Mouse (Mus musculus) spleen, adult 2 months (tissue): Measurements from ENCODE around the gene AU018091. TPM values are rescaled to one million over a fixed set of nuclear protein-coding genes. Genes with fewer than 3 reads are reported as not detected.

Experiments used
- DNase-seq, 2 experiments: peaks; one replicate each; pipeline versions ENCODE4 v3.0.0 to v3.0.0-alpha.2; 2012 to 2021; ENCODE audit warnings: low spot score in 2 of 2, low read depth in 1 of 2
- H3K27ac ChIP-seq: fragments of 200-500 bp; 2 replicates; pipeline ENCODE4 v1.5.1; 2012; ENCODE audit warnings: low read length, inconsistent platforms; ENCODE audit not compliant: insufficient read depth
- H3K27me3 ChIP-seq: fragments of 200-500 bp; 2 replicates; pipeline ENCODE4 v1.6.1; 2012; ENCODE audit warnings: mild to moderate bottlenecking, moderate library complexity, low read length, inconsistent platforms; ENCODE audit not compliant: control insufficient read depth, insufficient read depth
- H3K36me3 ChIP-seq: fragments of 200-500 bp; 2 replicates; pipeline ENCODE4 v1.6.1; 2012; ENCODE audit warnings: mild to moderate bottlenecking, low read length, inconsistent platforms; ENCODE audit not compliant: control insufficient read depth, insufficient read depth
- H3K4me1 ChIP-seq: fragments of 200-500 bp; 2 replicates; pipeline ENCODE4 v1.6.1; 2011; ENCODE audit warnings: inconsistent platforms; ENCODE audit not compliant: control insufficient read depth, insufficient read depth, insufficient read length
- H3K4me3 ChIP-seq: fragments of 200-500 bp; 2 replicates; pipeline ENCODE4 v1.5.1; 2011; ENCODE audit warnings: mild to moderate bottlenecking, inconsistent platforms; ENCODE audit not compliant: insufficient read depth, insufficient read length; ENCODE audit errors: extremely low read depth
- CTCF ChIP-seq: fragments of 200-500 bp; IDR thresholded peaks from 2 replicates; pipeline ENCODE4 v1.5.1; 2011; ENCODE audit warnings: mild to moderate bottlenecking, inconsistent platforms; ENCODE audit not compliant: insufficient read depth, insufficient read length, insufficient replicate concordance; ENCODE audit errors: extremely low read depth
- POLR2A ChIP-seq: fragments of 200-500 bp; IDR thresholded peaks from 2 replicates; pipeline ENCODE4 v1.6.1; 2011; ENCODE audit warnings: low read depth, low read length, inconsistent platforms
- WGBS: fragments of 180-500 bp; shearing (Covaris S2); methylation state at CpG from one replicate; pipeline ENCODE4 v1.1.7; 2018; 5-methylcytosine and 5-hydroxymethylcytosine counted together
- polyA plus RNA-seq: library from polyadenylated mRNA; depleted of rRNA; stranded (reverse); fragments of >200 nt; gene quantifications from 2 replicates; pipeline ENCODE4 v1.2.3, GENCODE M21; 2012

Gene AU018091
- polyA plus RNA-seq, 1 experiment: 0.02 TPM

DNA sequence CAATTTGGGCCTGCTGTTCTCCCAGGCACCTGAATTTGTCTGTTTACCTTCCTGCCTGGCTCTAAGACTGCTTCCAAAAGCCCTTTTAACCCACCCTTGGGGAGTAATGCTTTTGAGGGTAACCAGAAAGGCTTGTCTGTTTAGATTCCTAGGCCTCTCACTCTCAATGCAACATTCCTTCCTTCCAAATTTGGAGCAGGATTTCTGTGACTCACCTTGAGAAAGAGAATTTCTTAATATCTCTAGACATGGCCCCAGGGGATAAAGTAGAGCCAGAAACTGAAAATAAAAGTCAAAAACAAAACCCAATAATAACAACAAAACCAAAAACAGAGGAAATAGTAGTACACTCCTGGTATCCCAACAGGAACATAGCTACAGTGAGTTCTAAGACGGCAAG, 707 bp downstream of the AU018091 start:
- H3K36me3 ChIP-seq: no peaks in the 10 kb centered on the region
- 92% methylated on average over 1 of the region's 1 CpGs for WGBS
- H3K4me3 ChIP-seq: no peak overlapping the region
- TF ChIP-seq CTCF (no peak), POLR2A (no peak)
- no peak for DNase-seq
- H3K27me3 ChIP-seq: no peaks in the 10 kb centered on the region
- H3K4me1 ChIP-seq: no peaks in the 10 kb centered on the region
- no peak overlapping the region for H3K27ac ChIP-seq

DNA sequence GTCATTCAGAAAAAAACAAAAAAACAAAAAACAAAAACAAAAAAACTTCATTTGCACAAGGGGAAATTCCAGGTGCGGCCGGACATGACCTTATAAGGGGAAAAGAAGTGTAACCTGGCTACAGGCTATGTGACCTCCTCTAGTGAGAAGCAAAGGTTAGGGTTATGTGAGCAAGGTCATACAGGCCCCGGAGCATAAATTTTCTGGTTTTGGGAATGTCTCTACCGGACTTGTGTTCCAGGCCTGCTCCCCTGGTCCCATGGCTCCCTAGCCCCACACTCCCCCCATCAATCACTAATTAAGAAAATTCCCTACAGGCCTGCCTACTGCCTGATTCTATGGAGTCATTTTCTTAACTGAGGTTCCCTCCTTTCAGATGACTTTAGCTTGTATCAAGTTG, 2.7 kb downstream of the AU018091 start:
- TF ChIP-seq CTCF (no peak), POLR2A (no peak)
- Histone ChIP-seq H3K27me3 (no peaks in the 10 kb centered on the region), H3K4me1 (no peaks in the 10 kb centered on the region), H3K36me3 (no peaks in the 10 kb centered on the region), H3K4me3 (no peak overlapping the region), H3K27ac (no peak overlapping the region)
- WGBS: 94% methylated on average over 4 of the region's 4 CpGs
- DNase-seq: no peak

- Histone ChIP-seq H3K27me3 (no peaks in the 10 kb centered on the region), H3K4me3 (no peak overlapping the region), H3K4me1 (no peaks in the 10 kb centered on the region), H3K36me3 (no peaks in the 10 kb centered on the region), H3K27ac (no peak overlapping the region)
- DNase-seq: no peak
- TF ChIP-seq POLR2A: no peak
- no peak for TF ChIP-seq CTCF
These were observed 4.0 kb downstream of the AU018091 start for GRCm38 (mm10) chr7:3164991-3165390.

- H3K27me3 ChIP-seq: no peaks in the 10 kb centered on the region
- no peak overlapping the region for H3K4me3 ChIP-seq
- H3K27ac ChIP-seq: no peak overlapping the region
- WGBS: 79% methylated on average over 6 of the region's 6 CpGs
- no peaks in the 10 kb centered on the region for H3K4me1 ChIP-seq
- H3K36me3 ChIP-seq: no peaks in the 10 kb centered on the region
- DNase-seq: no peak
- no peak for TF ChIP-seq CTCF
- no peak for TF ChIP-seq POLR2A
These were observed 4.6 kb downstream of the AU018091 start for GRCm38 (mm10) chr7:3164381-3164780.

- TF ChIP-seq POLR2A: no peak
- TF ChIP-seq CTCF: no peak
- no peak for DNase-seq
- Histone ChIP-seq H3K4me3 (no peak overlapping the region), H3K27me3 (no peaks in the 10 kb centered on the region), H3K36me3 (no peaks in the 10 kb centered on the region), H3K27ac (no peak overlapping the region), H3K4me1 (no peaks in the 10 kb centered on the region)
- WGBS: 73% methylated on average over 1 of the region's 1 CpGs
These were observed 18.6 kb downstream of the AU018091 start for GRCm38 (mm10) chr7:3150376-3150775.

DNA sequence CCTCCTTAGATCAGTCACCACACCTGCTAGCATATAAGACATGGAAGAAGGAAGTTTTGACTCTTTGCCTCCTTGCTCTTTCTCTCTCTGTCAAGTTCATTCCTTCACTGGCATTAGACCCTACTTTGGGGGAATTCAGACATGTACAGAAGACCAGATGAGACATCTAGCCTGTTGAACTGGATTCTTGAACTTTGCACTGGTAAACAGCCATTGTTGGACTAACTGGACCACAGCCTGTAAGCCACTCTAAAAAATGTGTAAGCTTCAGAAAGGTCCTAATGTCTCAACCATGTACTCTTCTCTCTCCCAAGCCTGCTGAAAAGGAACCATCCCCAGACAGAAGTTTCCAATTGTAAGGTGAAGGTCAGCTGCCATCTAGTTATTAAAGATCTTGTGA, 22.9 kb downstream of the AU018091 start:
- Histone ChIP-seq H3K4me1 (no peaks in the 10 kb centered on the region), H3K36me3 (no peaks in the 10 kb centered on the region), H3K4me3 (no peak overlapping the region), H3K27me3 (no peaks in the 10 kb centered on the region), H3K27ac (no peak overlapping the region)
- DNase-seq: no peak
- TF ChIP-seq CTCF: no peak
- TF ChIP-seq POLR2A: no peak

- Histone ChIP-seq H3K36me3 (no peaks in the 10 kb centered on the region), H3K27ac (no peak overlapping the region), H3K4me1 (no peaks in the 10 kb centered on the region), H3K4me3 (no peak overlapping the region), H3K27me3 (no peaks in the 10 kb centered on the region)
- TF ChIP-seq CTCF (no peak), POLR2A (no peak)
- DNase-seq: no peak
- 15% methylated on average over 1 of the region's 1 CpGs for WGBS
These were observed 25.7 kb downstream of the AU018091 start for GRCm38 (mm10) chr7:3143329-3143728.

GRCm38 (mm10) chr7:3135606-3136005, 33.4 kb downstream of the AU018091 start:
- no peaks in the 10 kb centered on the region for H3K27me3 ChIP-seq
- WGBS: 83% methylated on average over 4 of the region's 4 CpGs
- H3K36me3 ChIP-seq: no peaks in the 10 kb centered on the region
- DNase-seq: no peak
- no peaks in the 10 kb centered on the region for H3K4me1 ChIP-seq
- H3K27ac ChIP-seq: no peak overlapping the region
- no peak overlapping the region for H3K4me3 ChIP-seq
- TF ChIP-seq POLR2A (no peak), CTCF (no peak)
